Mouse (Mus musculus) embryonic facial prominence, embryonic 11.5 days (tissue): ENCODE measurements at regions not wholly inside any gene's neighbourhood (a gene's known extent, or its start where the extent isn't known, plus 50 kb on each side); places are given as distances from the start of the nearest gene placed in this dataset.

Experiments used
- ATAC-seq: fragments of 200-750 bp; cut with Nextera tagmentation; replicated peaks from 2 replicates; pipeline ENCODE4 v1.8.0; 2017; ENCODE audit warnings: low read depth; ENCODE audit not compliant: insufficient number of reproducible peaks, low FRiP score, low TSS enrichment
- DNase-seq: peaks from one replicate; pipeline ENCODE4 v3.0.0-alpha.2; 2015; ENCODE audit warnings: low spot score
- H3K27ac ChIP-seq: fragments of 300-500 bp; sonication (generic); replicated peaks from 2 replicates; pipeline ENCODE4 v1.5.1; 2014; ENCODE audit warnings: mild to moderate bottlenecking, low read depth, low read length, control low read depth
- H3K27me3 ChIP-seq: fragments of 300-500 bp; sonication (generic); 2 replicates; pipeline ENCODE4 v1.6.1; 2014; ENCODE audit warnings: mild to moderate bottlenecking, low read length, moderate library complexity, mixed read lengths; ENCODE audit not compliant: control insufficient read depth, insufficient read depth
- H3K36me3 ChIP-seq: fragments of 300-500 bp; sonication (generic); replicated peaks from 2 replicates; pipeline ENCODE4 v1.6.1; 2014; ENCODE audit warnings: low read depth, mild to moderate bottlenecking, low read length, moderate library complexity, mixed read lengths; ENCODE audit not compliant: control insufficient read depth, insufficient read depth
- H3K4me1 ChIP-seq: fragments of 300-500 bp; sonication (generic); 2 replicates; pipeline ENCODE4 v1.6.1; 2014; ENCODE audit warnings: low read length, mixed read lengths; ENCODE audit not compliant: control insufficient read depth, insufficient read depth
- H3K4me2 ChIP-seq: fragments of 300-500 bp; sonication (generic); 2 replicates; pipeline ENCODE4 v1.6.1; 2014; ENCODE audit warnings: low read depth, mild to moderate bottlenecking, control low read depth, low read length, moderate library complexity
- H3K4me3 ChIP-seq: fragments of 300-500 bp; sonication (generic); 2 replicates; pipeline ENCODE4 v1.5.1; 2014; ENCODE audit warnings: low read depth, low read length, control low read depth
- H3K9ac ChIP-seq: fragments of 300-500 bp; sonication (generic); replicated peaks from 2 replicates; pipeline ENCODE4 v1.6.1; 2014; ENCODE audit warnings: mild to moderate bottlenecking, control low read depth, low read length
- H3K9me3 ChIP-seq: fragments of 300-500 bp; sonication (generic); replicated peaks from 2 replicates; pipeline ENCODE4 v1.6.1; 2016; ENCODE audit warnings: mild to moderate bottlenecking, low read length, inconsistent platforms, mixed read lengths; ENCODE audit not compliant: control insufficient read depth
- WGBS: fragments of 180-500 bp; shearing (Covaris S2); extraction: QIAGEN DNeasy Blood & Tissue Kit; methylation state at CpG from one replicate; pipeline ENCODE4 v1.1.7; 2014; 5-methylcytosine and 5-hydroxymethylcytosine counted together

DNA sequence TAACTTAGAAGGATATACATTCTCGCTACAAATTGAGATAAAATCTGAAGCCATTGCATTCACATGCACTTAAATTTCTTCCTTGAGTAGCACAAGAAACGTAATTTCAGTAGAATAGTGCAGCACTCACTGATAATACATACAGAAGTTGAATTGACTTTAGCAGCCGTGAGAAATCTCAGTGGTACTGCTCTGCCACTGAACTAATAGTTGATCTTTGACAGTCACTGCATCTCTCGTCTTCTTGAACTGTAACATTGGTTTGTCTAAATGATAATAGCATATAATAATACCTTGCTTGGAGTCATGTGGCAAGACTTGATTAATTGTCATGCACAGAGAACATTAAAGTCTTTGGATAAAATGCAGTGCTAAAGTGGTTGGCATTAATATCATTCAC is 795.5 kb upstream of the Map3k7 start:
- no peak overlapping the region for H3K27ac ChIP-seq
- no peaks in the 10 kb centered on the region for H3K9me3 ChIP-seq
- no peak overlapping the region for H3K9ac ChIP-seq
- H3K36me3 ChIP-seq, result no peaks in the 10 kb centered on the region
- H3K4me3 ChIP-seq, result no peak overlapping the region
- ATAC-seq (no peak), DNase-seq (no peak)
- H3K4me2 ChIP-seq, result no peak overlapping the region
- 83% methylated on average over 4 of the region's 4 CpGs for WGBS
- H3K4me1 ChIP-seq, result no peaks in the 10 kb centered on the region
- H3K27me3 ChIP-seq, result no peaks in the 10 kb centered on the region

DNA sequence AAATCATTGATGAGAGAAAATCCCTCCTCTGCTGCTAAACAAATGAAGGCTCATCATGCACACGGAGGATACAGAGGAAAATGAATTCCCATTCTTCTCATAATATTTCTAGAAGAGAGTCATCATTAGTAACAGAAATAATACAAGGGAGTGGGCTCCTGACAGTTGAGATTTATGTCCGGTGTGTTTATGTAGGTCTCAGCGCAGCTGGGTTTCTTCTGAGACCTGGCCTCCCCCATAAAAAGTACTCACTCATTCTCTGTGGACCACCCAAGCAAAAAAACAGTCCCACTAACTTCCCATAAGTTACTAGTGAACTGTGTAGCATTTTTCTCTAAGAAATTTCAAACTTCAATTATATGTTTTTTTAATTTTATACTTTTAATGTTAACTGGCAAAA is 792.7 kb upstream of the Map3k7 start:
- no peaks in the 10 kb centered on the region for H3K4me1 ChIP-seq
- 85% methylated on average over 3 of the region's 3 CpGs for WGBS

DNA sequence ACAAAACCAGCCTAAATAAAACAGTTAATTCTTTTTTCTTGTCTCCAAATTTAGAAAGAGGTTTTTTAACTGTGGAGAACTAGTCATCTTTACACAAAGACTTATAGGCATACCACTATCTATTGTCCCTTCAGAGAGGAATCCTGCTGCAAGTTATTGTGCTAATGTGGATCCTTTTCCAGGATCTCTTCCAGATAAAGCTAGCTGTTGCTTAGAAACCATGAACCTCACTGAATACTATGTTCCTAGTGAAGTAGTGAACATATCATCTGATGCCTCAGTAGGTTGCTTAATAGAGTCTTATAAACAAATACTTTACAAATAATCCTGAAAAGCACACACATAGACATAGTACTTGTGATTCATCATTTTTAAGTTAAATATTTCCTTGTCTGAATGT is 766.0 kb upstream of the Map3k7 start:
- Histone ChIP-seq H3K9ac (no peak overlapping the region), H3K9me3 (no peaks in the 10 kb centered on the region), H3K27me3 (no peaks in the 10 kb centered on the region), H3K4me1 (no peaks in the 10 kb centered on the region), H3K4me3 (no peak overlapping the region), H3K27ac (no peak overlapping the region), H3K36me3 (no peaks in the 10 kb centered on the region), H3K4me2 (no peak overlapping the region)
- DNase-seq, result no peak
- no peak for ATAC-seq

More for the DNA sequence above, 792.7 kb upstream of the Map3k7 start:
- Histone ChIP-seq H3K4me2 (no peak overlapping the region), H3K9me3 (no peaks in the 10 kb centered on the region), H3K36me3 (no peaks in the 10 kb centered on the region), H3K4me3 (no peak overlapping the region), H3K9ac (no peak overlapping the region), H3K27me3 (no peaks in the 10 kb centered on the region), H3K27ac (no peak overlapping the region)
- DNase-seq, result no peak
- ATAC-seq, result no peak

DNA sequence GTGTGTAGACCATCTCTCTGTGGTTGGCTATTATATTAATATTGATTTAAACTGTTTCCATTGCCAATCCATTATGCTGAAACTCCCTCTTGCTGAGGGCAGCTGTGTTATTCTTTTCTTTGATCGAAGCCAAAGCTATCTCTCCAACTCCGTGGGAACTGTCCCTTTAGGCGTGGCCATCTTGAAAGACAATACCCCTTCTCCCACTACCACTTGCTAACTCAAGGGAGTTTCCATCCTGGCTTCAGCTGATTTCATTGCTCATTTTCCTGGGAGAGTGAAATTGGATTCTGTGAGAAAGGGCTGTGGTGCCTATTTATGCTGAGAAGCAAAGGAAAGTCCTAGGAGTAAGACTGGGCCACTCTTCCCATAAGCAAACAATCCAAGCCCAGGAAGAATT is 760.6 kb upstream of the Map3k7 start:
- WGBS, result 79% methylated on average over 3 of the region's 3 CpGs
- no peak for DNase-seq
- Histone ChIP-seq H3K4me1 (no peaks in the 10 kb centered on the region), H3K9me3 (no peaks in the 10 kb centered on the region), H3K4me3 (no peak overlapping the region), H3K4me2 (no peak overlapping the region), H3K9ac (no peak overlapping the region), H3K36me3 (no peaks in the 10 kb centered on the region), H3K27me3 (no peaks in the 10 kb centered on the region), H3K27ac (no peak overlapping the region)
- ATAC-seq, result no peak

DNA sequence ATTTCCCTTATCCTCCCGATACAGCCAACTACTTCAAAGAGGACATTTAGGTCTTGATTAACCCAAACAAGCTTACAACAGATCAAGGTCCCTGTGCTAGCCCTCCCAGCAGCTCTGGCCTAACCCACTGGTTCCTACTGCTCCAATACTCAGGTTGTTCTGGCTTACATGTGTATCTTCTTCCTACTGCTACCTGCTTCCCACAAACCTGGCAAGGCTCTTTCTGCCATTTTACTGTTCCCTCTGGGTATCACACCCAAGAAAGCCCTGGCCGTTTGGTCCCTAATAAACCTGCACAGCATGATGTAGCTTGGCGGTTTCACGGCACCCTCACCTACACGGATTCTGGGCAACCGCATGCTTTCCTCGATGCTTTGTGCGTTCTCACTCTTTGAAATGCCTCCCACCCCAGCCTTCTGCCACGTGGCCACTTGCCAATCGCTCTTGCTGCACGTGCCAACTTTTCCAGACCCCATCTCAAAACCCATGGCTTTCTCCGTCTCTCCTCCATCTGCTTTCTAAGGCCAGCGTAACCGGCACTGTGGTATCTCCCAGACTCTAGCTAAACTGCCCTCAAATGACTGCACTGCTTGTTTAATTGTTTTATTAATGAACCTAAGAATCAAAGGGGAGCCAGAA is 758.4 kb upstream of the Map3k7 start:
- Histone ChIP-seq H3K9me3 (no peaks in the 10 kb centered on the region), H3K4me3 (no peak overlapping the region), H3K4me2 (no peak overlapping the region), H3K36me3 (no peaks in the 10 kb centered on the region), H3K27me3 (no peaks in the 10 kb centered on the region), H3K4me1 (no peaks in the 10 kb centered on the region), H3K9ac (no peak overlapping the region), H3K27ac (no peak overlapping the region)
- ATAC-seq, result no peak
- 91% methylated on average over 14 of the region's 14 CpGs for WGBS
- DNase-seq, result no peak

DNA sequence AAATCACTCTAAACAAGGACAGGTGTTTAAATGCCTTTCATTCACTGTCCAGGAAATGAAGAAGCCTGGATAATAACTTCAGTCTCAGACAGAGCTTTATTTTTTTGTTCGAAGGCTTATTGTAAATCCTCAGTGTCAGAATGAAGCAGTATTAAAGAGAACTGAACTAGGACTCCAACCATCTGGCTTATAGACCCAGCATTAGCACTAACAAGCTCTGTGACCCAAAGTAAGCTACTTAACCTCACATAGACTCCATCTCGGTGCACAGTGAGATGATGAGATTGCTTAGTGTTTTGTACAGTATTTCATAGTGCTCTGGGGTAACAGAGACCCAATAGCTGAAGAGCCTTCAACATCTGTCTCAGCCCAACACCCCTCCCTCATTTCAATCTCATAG is 738.2 kb upstream of the Map3k7 start:
- 63% methylated on average over 2 of the region's 2 CpGs for whole genome bisulfite sequencing
- no peak overlapping the region for H3K9ac ChIP-seq
- H3K27me3 ChIP-seq, result no peaks in the 10 kb centered on the region
- no peaks in the 10 kb centered on the region for H3K9me3 ChIP-seq
- no peaks in the 10 kb centered on the region for H3K4me1 ChIP-seq
- ATAC-seq (no peak), DNase-seq (no peak)
- no peak overlapping the region for H3K4me3 ChIP-seq
- no peak overlapping the region for H3K27ac ChIP-seq
- H3K36me3 ChIP-seq, result no peaks in the 10 kb centered on the region
- H3K4me2 ChIP-seq, result no peak overlapping the region

DNA sequence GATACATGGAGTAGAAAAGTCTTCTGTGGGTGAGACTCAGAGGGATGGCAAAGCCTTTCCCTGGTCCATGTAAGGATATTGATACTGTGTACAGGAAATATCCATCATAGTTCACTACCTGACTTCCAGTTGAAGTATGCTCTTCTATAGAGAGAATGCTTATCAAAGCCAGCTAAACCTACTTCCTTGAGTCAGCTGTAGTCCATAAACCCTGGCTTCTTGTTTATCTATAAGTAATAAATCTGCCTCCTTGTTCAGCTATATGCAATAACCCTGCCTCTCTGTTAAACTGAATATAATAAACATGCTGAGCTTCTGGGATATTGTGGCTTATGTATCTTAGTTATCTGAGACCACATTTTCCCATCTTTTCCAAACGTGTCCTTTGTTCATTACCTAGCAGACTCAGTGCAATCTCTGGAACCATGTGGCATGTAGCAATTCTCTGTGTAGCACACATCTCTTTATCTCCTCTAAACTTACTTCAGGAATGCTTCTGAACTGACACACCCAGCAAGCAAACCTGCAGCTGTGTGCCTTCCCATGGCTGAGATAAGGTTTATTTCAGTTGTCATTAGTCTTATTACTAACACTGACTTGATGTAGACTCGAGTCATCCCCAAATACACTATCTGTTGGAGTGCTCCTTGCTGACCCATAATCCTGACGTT is 694.9 kb upstream of the Map3k7 start:
- Histone ChIP-seq H3K4me3 (no peak overlapping the region), H3K4me2 (no peak overlapping the region), H3K4me1 (no peaks in the 10 kb centered on the region), H3K27ac (no peak overlapping the region), H3K9me3 (no peaks in the 10 kb centered on the region), H3K9ac (no peak overlapping the region), H3K36me3 (no peaks in the 10 kb centered on the region), H3K27me3 (no peaks in the 10 kb centered on the region)
- WGBS, result 89% methylated on average over 3 of the region's 3 CpGs
- ATAC-seq, result no peak
- DNase-seq, result no peak

DNA sequence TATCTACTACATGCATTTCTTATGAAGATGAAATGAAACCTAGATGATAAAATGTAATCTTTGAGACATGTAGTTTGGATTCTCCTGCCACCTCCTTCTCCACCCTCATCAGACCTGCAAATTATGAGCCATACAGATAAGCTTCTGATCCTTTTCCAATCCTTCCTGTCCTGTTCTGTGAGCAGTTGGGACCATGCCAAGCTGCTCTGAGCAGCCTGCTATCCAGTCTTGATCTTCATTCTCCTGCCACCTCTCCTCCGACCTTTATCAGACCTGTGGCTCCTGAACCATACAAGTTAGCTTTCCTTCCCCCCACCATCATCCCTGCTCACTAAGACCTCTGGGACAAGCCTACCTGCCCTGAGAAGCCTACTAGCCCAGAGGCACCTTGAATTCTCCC is 689.8 kb upstream of the Map3k7 start:
- ATAC-seq (no peak), DNase-seq (no peak)
- H3K4me3 ChIP-seq, result no peak overlapping the region
- H3K9me3 ChIP-seq, result no peaks in the 10 kb centered on the region
- H3K27ac ChIP-seq, result no peak overlapping the region
- no peak overlapping the region for H3K9ac ChIP-seq
- H3K27me3 ChIP-seq, result no peaks in the 10 kb centered on the region
- WGBS, result 82% methylated on average over 1 of the region's 1 CpGs
- no peak overlapping the region for H3K4me2 ChIP-seq
- H3K36me3 ChIP-seq, result no peaks in the 10 kb centered on the region
- no peaks in the 10 kb centered on the region for H3K4me1 ChIP-seq
